Mouse (Mus musculus): ENCODE data around the gene Dhx8.

Gene Dhx8

GRCm38 (mm10) chr11:101732518-101733440 lies at the start of gene Dhx8:
Gene Dhx8, plus strand, starts transcription at chr11:101732919.
- peak; percentile 96 to 100 for DNase-seq (ENCODE audit: low spot score in 2 of 2)

- DNase-seq (ENCODE audit: low spot score in 2 of 2), result no peak
These were observed 45.1 kb upstream of the Dhx8 start for GRCm38 (mm10) chr11:101687351-101688301.

- DNase-seq (ENCODE audit: low spot score in 2 of 2), result no peak
These were observed 43.0 kb upstream of the Dhx8 start for GRCm38 (mm10) chr11:101689701-101690113.

- no peak for DNase-seq (ENCODE audit: low spot score in 2 of 2)
These were observed 42.4 kb upstream of the Dhx8 start for GRCm38 (mm10) chr11:101690326-101690725.

- DNase-seq (ENCODE audit: low spot score in 2 of 2), result no peak
These were observed 36.6 kb upstream of the Dhx8 start for GRCm38 (mm10) chr11:101695906-101696661.

GRCm38 (mm10) chr11:101697156-101697861 lies 35.4 kb upstream of the Dhx8 start:
- DNase-seq (ENCODE audit: low spot score in 2 of 2), result peak in 1 of 2 experiments; percentile 23

- no peak for DNase-seq (ENCODE audit: low spot score in 2 of 2)
These were observed 34.6 kb upstream of the Dhx8 start for GRCm38 (mm10) chr11:101698114-101698513.

GRCm38 (mm10) chr11:101699556-101699955 lies 33.2 kb upstream of the Dhx8 start:
- DNase-seq (ENCODE audit: low spot score in 2 of 2), result no peak

GRCm38 (mm10) chr11:101699991-101700390 lies 32.7 kb upstream of the Dhx8 start:
- DNase-seq (ENCODE audit: low spot score in 2 of 2), result no peak

- DNase-seq (ENCODE audit: low spot score in 2 of 2), result no peak
These were observed 32.3 kb upstream of the Dhx8 start for GRCm38 (mm10) chr11:101700446-101700845.

GRCm38 (mm10) chr11:101704081-101704480 lies 28.6 kb upstream of the Dhx8 start:
- no peak for DNase-seq (ENCODE audit: low spot score in 2 of 2)

- no peak for DNase-seq (ENCODE audit: low spot score in 2 of 2)
These were observed 25.8 kb upstream of the Dhx8 start for GRCm38 (mm10) chr11:101706764-101707448.

GRCm38 (mm10) chr11:101708482-101708881 lies 24.2 kb upstream of the Dhx8 start:
- DNase-seq (ENCODE audit: low spot score in 2 of 2), result no peak

GRCm38 (mm10) chr11:101712811-101713210 lies 19.9 kb upstream of the Dhx8 start:
- no peak for DNase-seq (ENCODE audit: low spot score in 2 of 2)

- DNase-seq (ENCODE audit: low spot score in 2 of 2), result no peak
These were observed 18.7 kb upstream of the Dhx8 start for GRCm38 (mm10) chr11:101714012-101714411.

GRCm38 (mm10) chr11:101718324-101718723 lies 14.4 kb upstream of the Dhx8 start:
- DNase-seq (ENCODE audit: low spot score in 2 of 2), result no peak

- DNase-seq (ENCODE audit: low spot score in 2 of 2), result no peak
These were observed 12.7 kb upstream of the Dhx8 start for GRCm38 (mm10) chr11:101719986-101720520.

- no peak for DNase-seq (ENCODE audit: low spot score in 2 of 2)
These were observed 7.7 kb upstream of the Dhx8 start for GRCm38 (mm10) chr11:101725043-101725442.

GRCm38 (mm10) chr11:101726765-101727164 lies 6.0 kb upstream of the Dhx8 start:
- DNase-seq (ENCODE audit: low spot score in 2 of 2), result no peak

GRCm38 (mm10) chr11:101729308-101729707 lies 3.4 kb upstream of the Dhx8 start:
- DNase-seq (ENCODE audit: low spot score in 2 of 2), result no peak

All from spleen, postnatal 4 days (tissue).